Mouse (Mus musculus): ENCODE data around the gene Smyd3. TPM values are rescaled to one million over a fixed set of nuclear protein-coding genes. Genes with fewer than 3 reads are reported as not detected.
A peak's percentile ranks its signal among the peaks of the same experiment; 100 is the strongest.

The Smyd3 gene
- polyA plus RNA-seq, 1 experiment from 2014 or later = 12.1 TPM

GRCm38 (mm10) chr1:179261496-179261966 lies 256.3 kb downstream of the Smyd3 start:
- no peak overlapping the region for H3K27ac ChIP-seq (replicated peaks)
- H3K9me3 ChIP-seq (ENCODE audit: control insufficient read depth, low read length) = no peaks in the 10 kb centered on the region
- DNase-seq (ENCODE audit: low spot score) (no peak), ATAC-seq (ENCODE audit: low FRiP score, low TSS enrichment) (no peak)
- no peak overlapping the region for H3K9ac ChIP-seq (ENCODE audit: low read length)
- H3K4me1 ChIP-seq (replicated peaks; ENCODE audit: control insufficient read depth, insufficient read depth) = no peaks in the 10 kb centered on the region
- no peak overlapping the region for H3K4me2 ChIP-seq (replicated peaks; ENCODE audit: low read depth)
- H3K36me3 ChIP-seq (ENCODE audit: control insufficient read depth, insufficient read depth, low read length) = no peaks in the 10 kb centered on the region
- no peak overlapping the region for H3K4me3 ChIP-seq (ENCODE audit: low read depth, low read length)
- no peaks in the 10 kb centered on the region for H3K27me3 ChIP-seq (ENCODE audit: control insufficient read depth, insufficient read depth, low read length)
- WGBS = 47% methylated on average over 11 of the region's 11 CpGs
- TF ChIP-seq CTCF (IDR thresholded peaks at IDR 0.05; ENCODE audit: low read depth) (no peak), EP300 (optimal IDR thresholded peaks at IDR 0.05) (no peak)

DNA sequence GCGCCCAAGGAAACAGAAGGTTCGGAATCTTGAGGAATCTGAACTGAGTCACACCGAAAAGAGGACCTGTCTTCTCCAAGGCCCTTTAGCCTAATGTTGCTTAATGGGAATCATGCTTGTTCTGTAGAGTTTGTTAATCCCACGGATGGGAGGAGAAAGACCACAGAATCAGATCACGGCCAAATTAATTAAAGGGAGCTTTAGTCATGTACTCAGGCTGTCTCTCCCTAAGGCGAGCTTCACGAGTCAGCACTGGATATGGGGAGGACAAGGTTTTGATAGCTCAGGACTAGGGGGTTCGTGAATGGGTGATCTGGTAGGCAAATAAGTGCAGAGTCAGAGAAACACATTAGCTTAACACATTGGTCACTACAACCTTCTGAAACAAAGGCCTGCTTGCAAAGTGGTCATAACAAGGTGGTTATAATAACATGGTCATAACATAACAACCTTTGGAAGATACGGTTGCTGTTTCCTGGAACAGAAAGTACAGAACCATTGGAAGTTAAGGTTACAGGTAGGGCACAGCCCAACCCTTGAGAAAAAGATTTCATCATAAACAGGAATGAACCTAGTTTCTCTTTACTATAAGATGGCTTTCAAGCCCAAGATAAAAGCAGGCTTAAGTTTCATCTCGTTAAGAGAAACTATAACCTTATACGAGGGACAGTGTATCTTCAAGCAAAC lies 261.9 kb downstream of the Smyd3 start:
- Histone ChIP-seq H3K9me3 (ENCODE audit: control insufficient read depth, low read length) (no peaks in the 10 kb centered on the region), H3K4me1 (replicated peaks; ENCODE audit: control insufficient read depth, insufficient read depth) (no peaks in the 10 kb centered on the region), H3K27ac (replicated peaks) (no peak overlapping the region), H3K4me2 (replicated peaks; ENCODE audit: low read depth) (no peak overlapping the region), H3K36me3 (ENCODE audit: control insufficient read depth, insufficient read depth, low read length) (no peaks in the 10 kb centered on the region), H3K9ac (ENCODE audit: low read length) (no peak overlapping the region), H3K4me3 (ENCODE audit: low read depth, low read length) (no peak overlapping the region), H3K27me3 (ENCODE audit: control insufficient read depth, insufficient read depth, low read length) (no peaks in the 10 kb centered on the region)
- DNase-seq (ENCODE audit: low spot score) = no peak
- 77% methylated on average over 11 of the region's 11 CpGs for WGBS
- peak; percentile 67 for ATAC-seq (ENCODE audit: low FRiP score, low TSS enrichment)
- TF ChIP-seq CTCF (IDR thresholded peaks at IDR 0.05; ENCODE audit: low read depth) = no peak
- no peak for TF ChIP-seq EP300 (optimal IDR thresholded peaks at IDR 0.05)

GRCm38 (mm10) chr1:179254531-179254930 lies 263.3 kb downstream of the Smyd3 start:
- Histone ChIP-seq H3K9ac (ENCODE audit: low read length) (no peak overlapping the region), H3K27me3 (ENCODE audit: control insufficient read depth, insufficient read depth, low read length) (no peaks in the 10 kb centered on the region), H3K4me2 (replicated peaks; ENCODE audit: low read depth) (no peak overlapping the region), H3K4me1 (replicated peaks; ENCODE audit: control insufficient read depth, insufficient read depth) (no peaks in the 10 kb centered on the region), H3K36me3 (ENCODE audit: control insufficient read depth, insufficient read depth, low read length) (no peaks in the 10 kb centered on the region), H3K9me3 (ENCODE audit: control insufficient read depth, low read length) (no peaks in the 10 kb centered on the region), H3K4me3 (ENCODE audit: low read depth, low read length) (no peak overlapping the region), H3K27ac (replicated peaks) (no peak overlapping the region)
- no peak for DNase-seq (ENCODE audit: low spot score)
- no peak for ATAC-seq (ENCODE audit: low FRiP score, low TSS enrichment)
- 77% methylated on average over 3 of the region's 3 CpGs for WGBS
- TF ChIP-seq EP300 (optimal IDR thresholded peaks at IDR 0.05) (no peak), CTCF (IDR thresholded peaks at IDR 0.05; ENCODE audit: low read depth) (no peak)

DNA sequence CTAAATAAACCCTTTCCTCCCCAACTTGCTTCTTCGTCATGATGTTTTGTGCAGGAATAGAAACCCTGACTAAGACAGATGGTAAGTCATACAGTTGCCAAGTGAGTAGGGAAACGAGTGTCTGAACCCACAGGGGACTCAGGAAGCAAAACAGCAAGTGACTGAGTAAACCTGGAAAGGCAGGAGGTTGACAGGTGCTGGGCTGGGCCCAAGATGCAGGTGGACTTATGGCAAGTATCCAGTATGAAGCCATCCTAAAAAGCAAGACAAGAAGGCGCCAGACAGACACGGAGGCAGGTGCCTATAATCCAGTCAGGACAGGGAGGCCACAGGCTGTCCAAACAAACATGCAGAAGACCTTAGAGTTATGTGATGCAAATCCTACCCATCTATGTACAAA lies 265.2 kb downstream of the Smyd3 start:
- no peaks in the 10 kb centered on the region for H3K27me3 ChIP-seq (ENCODE audit: control insufficient read depth, insufficient read depth, low read length)
- DNase-seq (ENCODE audit: low spot score) = no peak
- no peak overlapping the region for H3K9ac ChIP-seq (ENCODE audit: low read length)
- TF ChIP-seq CTCF (IDR thresholded peaks at IDR 0.05; ENCODE audit: low read depth) = no peak
- no peak for TF ChIP-seq EP300 (optimal IDR thresholded peaks at IDR 0.05)
- H3K36me3 ChIP-seq (ENCODE audit: control insufficient read depth, insufficient read depth, low read length) = no peaks in the 10 kb centered on the region
- no peak overlapping the region for H3K27ac ChIP-seq (replicated peaks)
- H3K9me3 ChIP-seq (ENCODE audit: control insufficient read depth, low read length) = no peaks in the 10 kb centered on the region
- no peak overlapping the region for H3K4me3 ChIP-seq (ENCODE audit: low read depth, low read length)
- no peak for ATAC-seq (ENCODE audit: low FRiP score, low TSS enrichment)
- H3K4me2 ChIP-seq (replicated peaks; ENCODE audit: low read depth) = no peak overlapping the region
- 64% methylated on average over 4 of the region's 4 CpGs for WGBS
- H3K4me1 ChIP-seq (replicated peaks; ENCODE audit: control insufficient read depth, insufficient read depth) = no peaks in the 10 kb centered on the region

- no peaks in the 10 kb centered on the region for H3K9me3 ChIP-seq (ENCODE audit: control insufficient read depth, low read length)
- no peaks in the 10 kb centered on the region for H3K36me3 ChIP-seq (ENCODE audit: control insufficient read depth, insufficient read depth, low read length)
- H3K4me3 ChIP-seq (ENCODE audit: low read depth, low read length) = no peak overlapping the region
- no peak for ATAC-seq (ENCODE audit: low FRiP score, low TSS enrichment)
- H3K27me3 ChIP-seq (ENCODE audit: control insufficient read depth, insufficient read depth, low read length) = no peaks in the 10 kb centered on the region
- H3K9ac ChIP-seq (ENCODE audit: low read length) = no peak overlapping the region
- H3K27ac ChIP-seq (replicated peaks) = no peak overlapping the region
- TF ChIP-seq EP300 (optimal IDR thresholded peaks at IDR 0.05) = no peak
- TF ChIP-seq CTCF (IDR thresholded peaks at IDR 0.05; ENCODE audit: low read depth) = no peak
- no peak overlapping the region for H3K4me2 ChIP-seq (replicated peaks; ENCODE audit: low read depth)
- DNase-seq (ENCODE audit: low spot score) = no peak
- H3K4me1 ChIP-seq (replicated peaks; ENCODE audit: control insufficient read depth, insufficient read depth) = no peaks in the 10 kb centered on the region
- WGBS = 87% methylated on average over 3 of the region's 3 CpGs
Observed at GRCm38 (mm10) chr1:179250388-179250787, 267.5 kb downstream of the Smyd3 start.

DNA sequence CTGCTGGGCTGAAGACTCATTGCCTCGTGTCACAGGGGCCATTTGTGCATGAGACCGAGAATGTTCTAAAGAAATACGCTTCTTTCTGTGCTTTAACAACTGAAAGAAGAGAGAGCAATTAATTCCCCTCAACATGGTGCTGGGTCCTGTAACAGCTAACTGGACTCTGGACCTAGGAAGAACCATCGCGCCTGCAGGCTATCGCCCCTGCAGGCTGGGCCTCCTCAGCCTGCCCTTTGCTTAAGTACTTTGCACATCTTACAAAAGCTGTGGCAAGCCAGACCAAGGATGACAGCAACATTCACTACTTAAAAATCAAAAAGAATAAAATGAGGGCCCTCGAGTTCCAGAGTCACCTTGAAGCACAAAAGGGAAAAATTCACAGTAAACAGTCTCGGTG lies 274.3 kb downstream of the Smyd3 start:
- WGBS = 87% methylated on average over 8 of the region's 8 CpGs
- no peak for ATAC-seq (ENCODE audit: low FRiP score, low TSS enrichment)

More for the DNA sequence above, 274.3 kb downstream of the Smyd3 start:
- Histone ChIP-seq H3K4me3 (ENCODE audit: low read depth, low read length) (no peak overlapping the region), H3K9ac (ENCODE audit: low read length) (no peak overlapping the region), H3K36me3 (ENCODE audit: control insufficient read depth, insufficient read depth, low read length) (no peaks in the 10 kb centered on the region), H3K4me1 (replicated peaks; ENCODE audit: control insufficient read depth, insufficient read depth) (no peaks in the 10 kb centered on the region), H3K27ac (replicated peaks) (no peak overlapping the region), H3K4me2 (replicated peaks; ENCODE audit: low read depth) (no peak overlapping the region), H3K9me3 (ENCODE audit: control insufficient read depth, low read length) (no peaks in the 10 kb centered on the region), H3K27me3 (ENCODE audit: control insufficient read depth, insufficient read depth, low read length) (no peaks in the 10 kb centered on the region)
- DNase-seq (ENCODE audit: low spot score) = no peak
- TF ChIP-seq EP300 (optimal IDR thresholded peaks at IDR 0.05) = no peak
- TF ChIP-seq CTCF (IDR thresholded peaks at IDR 0.05; ENCODE audit: low read depth) = no peak

Measured in stomach, postnatal 0 days (tissue).